In the genomic region with DNA sequence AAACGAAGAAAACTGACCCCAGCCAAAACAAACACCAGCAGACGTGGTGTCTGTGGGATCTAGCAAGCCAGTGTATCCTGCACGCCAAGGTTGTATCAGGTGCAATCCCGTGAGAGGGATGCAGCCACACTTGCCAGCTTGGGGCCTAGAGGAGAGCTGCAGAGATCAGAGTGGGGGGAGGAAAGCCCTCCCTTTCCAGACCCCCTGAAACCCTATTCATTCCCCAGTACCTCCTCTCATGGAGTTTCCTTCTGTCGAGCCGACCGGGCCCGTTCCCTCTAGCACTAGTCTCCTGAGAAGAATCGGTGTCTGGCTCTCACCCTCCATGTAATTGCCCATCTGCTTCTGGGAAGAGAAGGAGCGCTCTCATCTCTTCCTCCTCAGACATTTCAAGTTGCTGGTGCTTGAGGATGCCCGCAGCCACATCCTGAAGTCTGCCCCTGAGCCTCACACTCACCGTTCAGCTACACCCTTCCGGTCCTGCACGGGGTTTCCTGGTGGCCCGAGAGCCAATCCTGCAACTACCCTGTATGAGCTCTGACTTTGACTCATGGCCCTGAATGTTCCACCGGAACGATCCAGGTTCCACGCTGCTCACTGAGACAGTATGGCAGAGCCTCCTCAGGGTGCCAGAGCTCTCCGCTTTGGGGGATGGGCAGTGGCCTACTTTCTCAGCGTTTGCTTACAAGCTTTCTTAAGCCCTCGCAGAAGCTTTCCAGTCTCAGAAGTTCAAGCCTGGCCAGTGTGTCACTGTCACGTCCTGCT, we compare ENCODE assay signal across 21 mouse cellular contexts.
DNase-seq lines count a peak whose midpoint lies in the region; ATAC-seq lines count a peak whose summit lies in the region.
"Had no signal": no experiment of that assay in that cellular context is flagged by ENCODE, and none has a peak within 500 bp of the region (broad histone marks: within the 10 kb centered on the region; RNA-seq: fewer than 3 reads in every experiment).

No protein-coding gene starts in this region.

- H3K4me1 ChIP-seq in embryonic facial prominence, embryonic 14.5 days (ENCODE audit: control insufficient read depth, insufficient read depth, low read length) = no peaks in the 10 kb centered on the region
- peaks cover 10% of the 10 kb centered on the region for H3K4me1 ChIP-seq in embryonic facial prominence, embryonic 10.5 days
- H3K4me1 ChIP-seq in midbrain, embryonic 11.5 days (ENCODE audit: control insufficient read depth, insufficient read depth, low read length) = no peaks in the 10 kb centered on the region
- H3K4me1 ChIP-seq: embryonic facial prominence, embryonic 15.5 days; midbrain, embryonic 13.5 days had no signal

- no peaks in the 10 kb centered on the region for H3K9me3 ChIP-seq in embryonic facial prominence, embryonic 14.5 days (ENCODE audit: control insufficient read depth, low read length)
- H3K9me3 ChIP-seq in embryonic facial prominence, embryonic 10.5 days = no peaks in the 10 kb centered on the region
- H3K9me3 ChIP-seq in midbrain, embryonic 11.5 days (ENCODE audit: control insufficient read depth, low read length) = no peaks in the 10 kb centered on the region
- H3K9me3 ChIP-seq: embryonic facial prominence, embryonic 15.5 days; midbrain, embryonic 13.5 days; neural tube, embryonic 13.5 days had no signal

- peak; percentile 31 for DNase-seq in embryonic facial prominence, embryonic 14.5 days (ENCODE audit: low spot score)
- no peak for DNase-seq in embryonic facial prominence, embryonic 10.5 days (ENCODE audit: low spot score)
- peak; percentile 38 for DNase-seq in thymus, postnatal 4 days
- DNase-seq in thymus, postnatal 14 days = no peak
- DNase-seq in cerebellum, postnatal 10 days = peak; percentile 66 to 74
- no peak for DNase-seq in ovary, adult 18-20 months (ENCODE audit: low spot score)
- no peak for DNase-seq in midbrain, embryonic 11.5 days (ENCODE audit: low spot score, missing footprints)
- no peak for DNase-seq in kidney, postnatal 10 days
- DNase-seq: gastrocnemius, postnatal 14 days; heart, adult 2 months; heart, postnatal 4 days; kidney, adult 11 months; liver; liver, postnatal 0 days; lung, postnatal 10 days; thymus, postnatal 36 days had no signal

- 66% methylated on average over 22 of the region's 22 CpGs for WGBS in embryonic facial prominence, embryonic 14.5 days
- 70% methylated on average over 22 of the region's 22 CpGs for WGBS in embryonic facial prominence, embryonic 10.5 days
- WGBS in midbrain, embryonic 11.5 days = 75% methylated on average over 22 of the region's 22 CpGs

- H3K36me3 ChIP-seq in embryonic facial prominence, embryonic 14.5 days (ENCODE audit: control insufficient read depth, insufficient read depth, low read length) = no peaks in the 10 kb centered on the region
- H3K36me3 ChIP-seq in embryonic facial prominence, embryonic 10.5 days (replicated peaks) = no peaks in the 10 kb centered on the region
- H3K36me3 ChIP-seq in midbrain, embryonic 11.5 days (ENCODE audit: control insufficient read depth, insufficient read depth, low read length) = no peaks in the 10 kb centered on the region
- H3K36me3 ChIP-seq: embryonic facial prominence, embryonic 15.5 days; midbrain, embryonic 13.5 days; neural tube, embryonic 13.5 days had no signal

- no peak overlapping the region for H3K9ac ChIP-seq in embryonic facial prominence, embryonic 14.5 days (ENCODE audit: low read depth, low read length)
- no peak overlapping the region for H3K9ac ChIP-seq in midbrain, embryonic 11.5 days (ENCODE audit: low read length)
- H3K9ac ChIP-seq: embryonic facial prominence, embryonic 15.5 days; liver, postnatal 0 days; midbrain, embryonic 13.5 days; neural tube, embryonic 13.5 days had no signal

- no peaks in the 10 kb centered on the region for H3K27me3 ChIP-seq in embryonic facial prominence, embryonic 14.5 days (replicated peaks; ENCODE audit: control insufficient read depth, insufficient read depth, low read length)
- H3K27me3 ChIP-seq in embryonic facial prominence, embryonic 10.5 days (replicated peaks; ENCODE audit: low read depth, poor library complexity, severe bottlenecking) = no peaks in the 10 kb centered on the region
- H3K27me3 ChIP-seq in midbrain, embryonic 11.5 days (ENCODE audit: control insufficient read depth, insufficient read depth, low read length) = no peaks in the 10 kb centered on the region
- H3K27me3 ChIP-seq: CH12.LX; embryonic facial prominence, embryonic 15.5 days; midbrain, embryonic 13.5 days; neural tube, embryonic 13.5 days had no signal

- no peak for ATAC-seq in embryonic facial prominence, embryonic 14.5 days (ENCODE audit: low read depth)
- no peak for ATAC-seq in midbrain, embryonic 11.5 days (ENCODE audit: low FRiP score)
- ATAC-seq: hindbrain, embryonic 16.5 days; liver, postnatal 0 days; midbrain, embryonic 13.5 days had no signal

- H3K4me3 ChIP-seq in embryonic facial prominence, embryonic 14.5 days (ENCODE audit: low read depth, low read length) = no peak overlapping the region
- no peak overlapping the region for H3K4me3 ChIP-seq in embryonic facial prominence, embryonic 10.5 days
- H3K4me3 ChIP-seq in midbrain, embryonic 11.5 days (ENCODE audit: low read depth, low read length) = no peak overlapping the region
- H3K4me3 ChIP-seq: embryonic facial prominence, embryonic 15.5 days; heart, adult 2 months; midbrain, embryonic 13.5 days; neural tube, embryonic 13.5 days had no signal

- no peak overlapping the region for H3K4me2 ChIP-seq in embryonic facial prominence, embryonic 14.5 days (ENCODE audit: low read depth, low read length)
- no peak overlapping the region for H3K4me2 ChIP-seq in midbrain, embryonic 11.5 days
- H3K4me2 ChIP-seq: embryonic facial prominence, embryonic 15.5 days; midbrain, embryonic 13.5 days; neural tube, embryonic 13.5 days had no signal

- H3K27ac ChIP-seq in embryonic facial prominence, embryonic 14.5 days (replicated peaks; ENCODE audit: low read depth, low read length) = no peak overlapping the region
- no peak overlapping the region for H3K27ac ChIP-seq in embryonic facial prominence, embryonic 10.5 days (replicated peaks)
- no peak overlapping the region for H3K27ac ChIP-seq in midbrain, embryonic 11.5 days (ENCODE audit: low read depth, low read length)
- H3K27ac ChIP-seq: embryonic facial prominence, embryonic 15.5 days; heart, adult 2 months; midbrain, embryonic 13.5 days; neural tube, embryonic 13.5 days had no signal

Comparison
In these comparisons a context has a peak if more than half of its experiments do, and no peak if none do; other contexts are left out.
1. DNase-seq: peak in embryonic facial prominence, embryonic 14.5 days (single experiment), thymus, postnatal 4 days (single experiment) and cerebellum, postnatal 10 days (2 of 2); none in embryonic facial prominence, embryonic 10.5 days (single experiment), thymus, postnatal 14 days (single experiment), ovary, adult 18-20 months (single experiment), midbrain, embryonic 11.5 days (single experiment) and kidney, postnatal 10 days (single experiment).